Mouse (Mus musculus) cerebellum, postnatal 14 days (tissue): ENCODE results near the gene Plcb2.
A peak's percentile ranks its signal among the peaks of the same experiment; 100 is the strongest.

Experiments
- DNase-seq, 2 experiments: peaks; one replicate each; pipeline ENCODE4 v3.0.0; 2021; ENCODE audit warnings: mixed read lengths in 2 of 2

The Plcb2 gene

GRCm38 (mm10) chr2:118709655-118710221, 18.5 kb downstream of the Plcb2 start:
- no peak for DNase-seq

GRCm38 (mm10) chr2:118708472-118708871, 19.8 kb downstream of the Plcb2 start:
- DNase-seq, result peak; percentile 36 to 52

DNA sequence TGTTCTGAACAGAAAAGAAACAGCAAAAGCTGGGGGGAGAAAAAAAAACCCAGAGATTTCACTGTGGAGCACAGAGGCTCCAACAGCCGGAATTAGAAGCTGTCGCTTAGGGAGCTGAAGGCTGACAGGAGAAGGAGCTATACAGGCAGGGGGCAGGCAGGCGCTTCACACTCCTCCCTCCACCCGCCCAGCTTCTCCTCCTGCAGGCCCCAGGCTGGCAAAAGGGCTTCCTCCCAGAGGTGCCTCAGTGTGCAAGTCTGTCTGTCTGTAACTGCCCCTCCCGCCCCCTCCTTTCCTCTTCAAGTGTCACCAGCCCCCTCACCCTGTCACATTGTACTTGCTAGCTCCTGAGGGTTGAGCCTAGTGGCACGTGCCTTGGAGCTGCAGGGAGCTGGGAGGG, 21.8 kb downstream of the Plcb2 start:
- DNase-seq, result no peak

GRCm38 (mm10) chr2:118703913-118704730, 24.1 kb downstream of the Plcb2 start, which contains the start of gene Ankrd63:
TSS of gene Ankrd63 (minus strand) at chr2:118703963.
- no peak for DNase-seq

DNA sequence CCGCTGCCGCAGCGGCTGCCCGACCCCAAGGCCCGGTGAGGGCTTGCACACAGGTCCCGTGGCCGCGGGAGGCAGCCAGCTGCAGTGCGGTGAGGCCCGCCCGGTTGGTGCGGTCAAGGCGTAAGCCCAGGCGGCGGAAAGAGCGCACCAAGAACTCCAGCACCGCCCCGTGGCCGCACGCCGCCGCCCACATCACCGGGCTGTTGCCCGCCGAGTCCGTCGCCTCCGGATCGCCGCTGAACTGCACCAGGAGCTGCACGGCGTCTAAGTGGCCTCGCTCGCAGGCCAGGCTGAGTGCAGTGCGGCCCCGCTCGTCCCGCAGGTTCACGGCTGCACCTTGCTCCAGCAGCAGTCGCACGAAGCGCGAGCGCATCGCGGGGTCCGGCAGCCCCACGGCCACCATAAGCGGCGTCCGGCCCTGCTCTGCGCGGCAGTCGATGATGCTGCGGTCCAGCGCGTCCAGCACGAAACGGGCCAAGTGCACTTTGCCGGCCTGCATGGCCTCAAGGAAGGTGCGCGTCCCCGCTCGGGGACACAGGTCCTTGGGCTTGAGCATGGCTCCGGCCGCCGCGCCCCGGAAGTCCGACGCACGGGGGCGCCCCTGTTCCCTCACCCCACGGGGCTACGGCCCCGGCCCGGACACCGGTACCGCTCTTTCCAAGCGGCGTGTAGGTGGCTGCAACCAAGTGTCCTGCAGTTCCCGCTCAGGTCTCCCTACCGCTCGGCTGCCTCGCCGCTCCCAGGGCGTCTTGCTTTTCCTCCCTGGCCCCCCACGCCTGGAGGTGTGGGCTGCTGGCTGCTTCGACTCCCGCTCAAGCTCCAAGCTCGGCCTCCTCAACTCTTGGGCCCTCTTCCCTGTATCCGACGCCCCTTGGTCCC, 25.1 kb downstream of the Plcb2 start:
- DNase-seq, result peak; percentile 46 to 48

DNA sequence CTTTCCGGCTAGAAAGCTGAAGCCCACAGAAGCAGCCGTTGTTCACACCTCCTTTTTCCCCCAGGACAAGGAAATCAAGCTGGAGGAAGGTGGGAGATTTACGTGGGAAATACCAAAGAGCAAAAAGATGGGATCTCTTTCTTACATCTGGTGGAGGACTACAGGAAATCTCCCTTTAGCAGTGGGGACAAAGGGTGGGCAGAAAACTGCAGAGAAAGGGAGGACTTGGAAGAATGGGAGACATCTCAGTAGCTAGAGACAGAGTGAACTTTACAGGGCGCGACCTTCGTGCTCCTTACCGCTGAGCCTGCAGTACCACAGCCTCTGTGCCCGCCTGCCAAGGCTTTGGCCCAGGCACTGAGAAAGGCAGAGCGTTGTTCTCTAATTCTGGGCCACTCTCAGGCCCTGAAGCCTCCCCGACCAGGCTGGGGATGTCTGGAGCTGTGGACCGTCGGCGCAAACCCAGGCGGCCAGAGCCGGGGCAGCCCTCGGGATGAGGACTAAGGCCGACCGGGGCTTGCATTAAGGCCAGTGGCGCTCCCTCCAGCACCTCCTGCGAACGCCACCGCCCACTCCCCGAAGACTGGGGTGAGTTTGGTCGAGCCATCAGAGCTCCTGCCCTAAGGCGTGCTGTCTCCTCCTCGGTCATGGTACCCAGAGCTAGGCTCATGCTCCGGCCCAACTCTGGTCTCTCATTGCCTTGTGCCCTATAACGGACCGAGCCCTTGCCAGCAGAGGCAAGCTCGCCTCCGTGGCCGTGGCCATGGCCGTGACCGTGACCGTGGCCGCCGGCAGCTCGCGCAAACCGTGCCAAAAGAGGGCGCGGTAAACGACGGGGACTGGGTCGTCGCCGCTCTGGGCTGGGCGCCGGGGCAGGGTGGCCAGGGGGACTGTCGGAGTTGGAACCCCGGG, 26.0 kb downstream of the Plcb2 start:
- no peak for DNase-seq

GRCm38 (mm10) chr2:118701161-118701560, 27.1 kb downstream of the Plcb2 start:
- DNase-seq, result no peak

GRCm38 (mm10) chr2:118700179-118701062, 27.8 kb downstream of the Plcb2 start:
- DNase-seq, result peak; percentile 84 to 87

DNA sequence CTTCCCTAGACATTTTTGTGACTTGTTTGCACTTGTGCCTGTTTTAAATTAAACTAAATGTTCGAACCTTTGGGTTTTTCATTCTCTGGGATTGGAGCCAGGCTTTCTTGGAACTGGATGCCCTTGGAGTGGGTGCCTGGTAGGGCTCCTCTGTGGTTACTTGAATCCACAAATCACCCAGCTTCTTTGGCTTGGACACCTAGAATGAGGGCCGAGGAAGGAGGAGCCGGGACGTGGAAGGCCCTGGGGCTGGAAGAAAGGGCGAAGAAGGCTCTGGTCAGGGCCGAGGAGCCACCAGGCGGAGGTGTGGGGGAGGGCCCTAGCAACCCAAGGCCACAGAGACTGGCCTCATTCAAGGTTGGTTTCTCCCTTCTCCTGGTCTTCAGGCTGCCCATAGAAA, 30.3 kb downstream of the Plcb2 start:
- DNase-seq, result peak in 1 of 2 experiments; percentile 35

DNA sequence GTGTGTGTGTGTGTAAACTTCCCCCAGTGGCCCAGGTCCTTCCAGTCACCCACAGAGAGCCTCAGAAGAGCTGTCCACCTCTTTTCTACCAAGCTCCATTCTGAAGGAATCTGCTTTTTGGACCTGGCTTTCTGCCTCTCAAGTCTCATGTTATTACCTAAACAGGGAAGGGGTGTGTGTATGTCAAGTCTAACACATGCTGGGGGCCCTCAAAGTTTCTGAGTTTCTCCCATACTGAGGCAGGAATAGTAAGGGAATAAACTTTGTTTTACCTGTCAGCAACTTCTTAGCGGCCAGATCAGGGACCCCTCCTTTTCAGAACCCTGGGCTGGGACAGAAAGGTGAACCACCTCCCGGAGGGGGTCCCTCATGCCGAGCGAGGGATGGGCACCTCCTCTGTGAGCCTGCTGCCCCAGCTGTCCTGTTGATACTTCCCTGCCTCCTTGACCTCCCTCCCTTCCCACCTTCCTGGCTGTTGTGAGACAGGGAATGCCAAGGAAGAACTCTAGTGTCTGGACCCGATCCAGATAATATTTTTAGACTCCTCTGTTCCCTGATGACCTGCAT, 30.8 kb downstream of the Plcb2 start:
- peak in 1 of 2 experiments; percentile 26 for DNase-seq

DNA sequence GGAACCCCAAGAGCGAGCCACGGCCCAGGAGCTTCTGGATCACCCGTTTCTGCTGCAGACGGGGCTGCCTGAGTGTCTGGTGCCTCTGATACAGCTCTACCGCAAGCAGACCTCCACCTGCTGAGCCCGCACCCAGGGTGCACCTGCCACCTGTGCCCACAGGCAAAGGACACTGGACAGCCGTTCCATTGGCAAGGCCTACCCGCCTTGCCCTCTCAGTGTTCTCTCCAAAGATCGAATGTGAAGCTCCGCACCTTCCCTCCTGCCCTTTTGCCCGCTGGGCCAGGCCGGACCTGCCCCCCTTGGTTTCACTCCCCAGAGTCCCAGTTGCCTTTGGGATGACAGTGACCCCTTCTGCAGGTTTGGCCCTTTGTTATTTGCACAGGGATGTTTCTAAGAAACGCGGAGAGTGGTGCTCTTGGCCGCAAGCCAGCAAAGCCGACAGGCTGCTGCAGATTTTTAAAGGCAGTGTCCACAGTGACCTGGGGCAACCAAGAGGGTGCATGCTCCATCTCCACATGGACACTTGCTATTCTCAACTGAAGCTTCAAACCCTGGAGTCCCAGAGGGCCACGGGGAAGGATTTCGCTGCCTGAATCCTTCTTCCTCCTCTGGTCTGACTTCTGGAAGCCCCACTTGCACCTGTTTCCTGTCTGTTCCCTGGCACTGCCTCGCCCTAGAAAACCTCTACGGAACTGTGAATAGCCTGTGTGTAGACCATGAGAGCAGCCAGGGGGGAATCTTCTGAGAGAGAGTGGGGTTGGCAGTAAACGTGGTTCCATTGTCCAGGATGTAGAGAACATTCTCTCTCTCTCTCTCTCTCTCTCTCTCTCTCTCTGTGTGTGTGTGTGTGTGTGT, 31.6 kb downstream of the Plcb2 start:
- DNase-seq, result peak; percentile 38 to 57

GRCm38 (mm10) chr2:118695677-118696232, 32.5 kb downstream of the Plcb2 start:
- peak; percentile 71 to 75 for DNase-seq

GRCm38 (mm10) chr2:118693370-118693966, 34.8 kb downstream of the Plcb2 start:
- peak; percentile 78 to 86 for DNase-seq

- no peak for DNase-seq
Measured at GRCm38 (mm10) chr2:118689875-118690274, 38.4 kb downstream of the Plcb2 start.

DNA sequence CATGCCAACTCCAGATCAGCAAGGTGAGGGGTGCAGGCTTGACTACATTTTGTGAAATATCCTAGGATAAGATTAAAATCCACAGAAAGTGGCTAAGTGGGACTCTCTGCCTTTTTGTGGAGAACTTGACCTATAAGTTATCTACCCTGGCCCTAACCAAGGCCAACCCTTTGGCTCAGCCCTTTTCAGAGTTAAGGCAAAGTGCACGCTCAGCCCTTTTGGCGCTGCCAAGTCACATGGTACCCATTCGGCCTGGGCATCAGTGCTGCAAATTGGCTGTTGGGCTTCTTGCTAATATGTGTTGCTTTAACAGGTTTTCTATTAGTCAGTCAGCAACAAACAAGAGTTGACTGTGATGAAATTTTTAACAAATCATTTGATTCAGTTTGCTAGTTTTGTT, 40.4 kb downstream of the Plcb2 start:
- DNase-seq, result no peak

DNA sequence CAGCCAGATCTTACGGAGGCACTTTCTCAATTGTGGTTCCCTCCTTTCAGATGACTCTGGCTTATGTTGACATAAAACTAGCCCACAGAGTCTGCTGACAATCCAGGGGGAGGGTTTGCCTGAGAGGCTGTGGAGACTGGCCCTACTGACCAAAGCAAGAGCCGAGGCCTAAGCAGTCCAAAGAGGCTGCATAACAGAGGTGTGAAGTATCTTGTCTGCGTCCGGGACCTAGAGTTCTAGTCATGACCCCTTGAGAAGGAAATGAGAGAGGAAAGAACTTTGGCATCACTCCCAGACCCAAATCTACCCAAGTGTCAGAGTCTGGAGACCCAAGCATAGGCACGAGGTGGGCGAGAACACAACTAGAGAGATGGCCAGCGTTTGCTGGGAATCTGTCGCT, 41.5 kb downstream of the Plcb2 start:
- DNase-seq, result no peak

- DNase-seq, result no peak
Measured at GRCm38 (mm10) chr2:118685088-118685487, 43.1 kb downstream of the Plcb2 start.

DNA sequence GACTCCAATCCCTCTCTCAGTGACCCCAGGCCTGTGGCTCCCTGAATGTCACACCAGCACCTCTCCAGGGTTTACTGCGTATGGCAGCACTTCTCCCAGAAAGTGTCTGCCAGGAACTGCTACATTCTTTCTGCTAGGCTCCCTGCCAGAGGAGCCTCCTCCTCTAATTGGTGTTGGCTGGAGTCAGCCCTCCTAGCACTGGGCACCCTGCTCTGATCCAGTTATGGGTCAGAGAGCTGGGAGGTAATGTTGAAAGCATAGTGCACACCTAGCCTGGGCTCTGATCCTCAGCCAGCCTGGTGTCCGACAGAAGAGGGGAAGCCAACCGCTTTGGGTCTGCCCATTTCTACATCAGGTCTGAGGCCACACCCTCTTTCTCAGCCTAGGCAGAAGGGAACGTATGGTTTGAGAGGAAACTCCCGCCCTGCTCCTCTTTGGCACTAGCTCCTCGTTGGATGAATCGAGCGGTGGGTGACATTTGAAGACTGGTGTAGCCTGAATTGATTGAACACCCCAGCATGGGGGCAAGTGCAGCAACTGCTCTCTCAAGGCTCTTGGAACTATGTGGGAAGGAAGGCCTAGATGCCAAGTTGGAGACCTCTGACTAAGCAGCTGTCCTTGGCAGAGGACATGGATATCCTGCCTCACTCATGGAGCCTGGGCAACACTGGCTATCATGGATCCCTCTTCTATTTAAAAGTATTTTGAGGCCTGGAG, 45.5 kb downstream of the Plcb2 start:
- no peak for DNase-seq
